In the genomic region with DNA sequence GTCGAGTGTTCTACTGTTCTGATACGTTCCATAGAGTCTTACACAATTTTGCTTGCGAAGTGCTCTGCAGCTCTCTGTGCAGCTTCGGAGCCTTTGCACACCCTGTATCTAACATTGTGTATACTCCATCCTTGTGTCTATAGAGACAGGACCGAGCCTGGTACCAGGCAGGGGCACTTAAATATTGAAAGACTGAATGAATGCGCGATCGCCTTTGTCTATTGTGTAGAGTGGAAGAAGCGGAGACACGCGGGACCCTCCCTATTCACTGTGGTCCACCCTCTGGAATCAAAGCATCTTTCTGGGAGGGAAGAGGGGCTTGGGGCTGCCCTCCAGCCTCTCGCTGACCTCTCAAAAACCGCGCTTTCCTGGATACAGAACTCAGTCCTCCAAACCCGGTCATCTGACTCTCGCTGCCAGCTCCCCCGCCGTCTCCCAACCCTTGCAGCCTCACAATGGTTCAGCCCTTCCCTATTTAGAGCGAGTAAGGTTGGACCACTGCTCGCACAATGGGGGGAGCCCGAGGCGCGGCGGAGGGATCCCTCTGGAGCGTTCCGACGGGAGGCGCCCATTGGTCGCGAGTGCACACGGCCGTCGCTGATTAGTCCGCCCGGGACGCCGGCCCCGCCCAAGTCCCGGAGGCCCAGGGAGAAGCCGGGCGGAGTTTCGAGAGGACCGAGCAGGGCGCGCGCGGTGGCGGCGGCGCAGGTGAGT, we compare ENCODE assay signal across 8 mouse cellular contexts. TPM values are rescaled to one million over a fixed set of nuclear protein-coding genes. Genes with fewer than 3 reads are reported as not detected.
A peak's percentile ranks its signal among the peaks of the same experiment; 100 is the strongest.
DNase-seq lines count a peak whose midpoint lies in the region; ATAC-seq lines count a peak whose summit lies in the region.

TSS of gene Gipc1 (plus strand) at position 648 of the 714 bp plus-strand sequence.

- no peaks in the 10 kb centered on the region; the same call in 1 of the 2 replicates for H3K27me3 ChIP-seq in hindbrain, embryonic 12.5 days

- H3K36me3 ChIP-seq in hindbrain, embryonic 12.5 days: peaks cover 4% of the 10 kb centered on the region; the same call in 1 of the 2 replicates

- peak within 1 kb of the TSS; percentile 95 for H3K4me2 ChIP-seq in hindbrain, embryonic 12.5 days (replicated peaks)

- peaks cover 19% of the 10 kb centered on the region for H3K4me1 ChIP-seq in hindbrain, embryonic 12.5 days

- 5% methylated on average over 50 of the region's 50 CpGs for WGBS in hindbrain, embryonic 12.5 days

- peak; percentile 97 for ATAC-seq in hindbrain, embryonic 12.5 days (ENCODE audit: low FRiP score)

- peak within 1 kb of the TSS; percentile 89 for H3K27ac ChIP-seq in hindbrain, embryonic 12.5 days

- no peaks in the 10 kb centered on the region for H3K9me3 ChIP-seq in hindbrain, embryonic 12.5 days (replicated peaks)

- peak; percentile 98 for DNase-seq in NIH3T3 (ENCODE audit: low read depth)
- DNase-seq in cerebellum, postnatal 10 days: peak; percentile 96 to 98
- peak; percentile 95 to 96 for DNase-seq in frontal cortex, postnatal 10 days (ENCODE audit: low spot score in 2 of 2)
- peak; percentile 96 to 98 for DNase-seq in layer of hippocampus, postnatal 14 days (ENCODE audit: low spot score in 2 of 2)
- peak; percentile 95 for DNase-seq in lung, postnatal 14 days
- peak; percentile 96 for DNase-seq in retina, adult 2 months (ENCODE audit: low read depth, low spot score)
- peak; percentile 96 to 98 for DNase-seq in thymus, postnatal 36 days

- peak within 1 kb of the TSS; percentile 90 for H3K4me3 ChIP-seq in hindbrain, embryonic 12.5 days

- H3K9ac ChIP-seq in hindbrain, embryonic 12.5 days: peak within 1 kb of the TSS; percentile 84

RNA-seq across cellular contexts. Expression of gene Gipc1, which starts in this region (rescaled TPM):
- polyA plus RNA-seq in hindbrain, embryonic 12.5 days (2016; fragmentation: Nextera tagmentation; extraction: Ambion mirVana): 188 and 193 TPM in 2 replicates
- 10 to 100 TPM; 77.9 to 78.5 TPM for total RNA-seq in layer of hippocampus, postnatal 14 days (2021)

Comparison
In these comparisons a context has a peak if more than half of its experiments do, and no peak if none do; other contexts are left out.
1. Peak in every context shown above with its lines: DNase-seq, ATAC-seq, H3K4me3 ChIP-seq and H3K27ac ChIP-seq.